Mouse (Mus musculus): Measurements from ENCODE around the gene Vma21-ps. TPM values are rescaled to one million over a fixed set of nuclear protein-coding genes. Genes with fewer than 3 reads are reported as not detected.
A peak's percentile ranks its signal among the peaks of the same experiment; 100 is the strongest.

Vma21-ps gene
- polyA plus RNA-seq, 1 experiment from 2014 or later, result not detected

GRCm38 (mm10) chr4:52461321-52461720 is 35.7 kb downstream of the Vma21-ps start:
- no peak overlapping the region for H3K27ac ChIP-seq (ENCODE audit: low read depth)
- DNase-seq, result no peak
- no peaks in the 10 kb centered on the region for H3K4me1 ChIP-seq (ENCODE audit: insufficient read depth)
- no peaks in the 10 kb centered on the region for H3K27me3 ChIP-seq (ENCODE audit: insufficient read depth, low read length)
- TF ChIP-seq CTCF (IDR thresholded peaks at IDR 0.05; ENCODE audit: low read depth), result no peak
- no peak overlapping the region for H3K4me2 ChIP-seq
- H3K36me3 ChIP-seq (ENCODE audit: insufficient read depth), result peaks cover 69% of the 10 kb centered on the region
- H3K4me3 ChIP-seq (ENCODE audit: low read depth, low read length), result no peak overlapping the region
- peaks cover 2% of the 10 kb centered on the region; the same call in 1 of the 2 replicates for H3K9me3 ChIP-seq (ENCODE audit: low read depth, low read length)
- ATAC-seq (ENCODE audit: insufficient read depth), result no peak
- WGBS, result 87% methylated on average over 5 of the region's 5 CpGs
- no peak overlapping the region for H3K9ac ChIP-seq

- peak; percentile 58 for TF ChIP-seq CTCF (IDR thresholded peaks at IDR 0.05; ENCODE audit: low read depth)
- WGBS, result 90% methylated on average over 1 of the region's 1 CpGs
- ATAC-seq (ENCODE audit: insufficient read depth) (no peak), DNase-seq (peak; percentile 14)
- Histone ChIP-seq H3K4me3 (ENCODE audit: low read depth, low read length) (no peak overlapping the region), H3K36me3 (ENCODE audit: insufficient read depth) (peaks cover 68% of the 10 kb centered on the region), H3K27ac (ENCODE audit: low read depth) (no peak overlapping the region), H3K4me1 (ENCODE audit: insufficient read depth) (no peaks in the 10 kb centered on the region), H3K9ac (no peak overlapping the region), H3K27me3 (ENCODE audit: insufficient read depth, low read length) (no peaks in the 10 kb centered on the region), H3K9me3 (ENCODE audit: low read depth, low read length) (peaks cover 2% of the 10 kb centered on the region; the same call in 1 of the 2 replicates), H3K4me2 (no peak overlapping the region)
Observed at GRCm38 (mm10) chr4:52459726-52460125, 37.3 kb downstream of the Vma21-ps start.

Other genes with a start within 250 kb of the Vma21-ps start
- gene Smc2, start 58.0 kb downstream of the Vma21-ps start, polyA plus RNA-seq (2014; fragmentation: Nextera tagmentation; extraction: Ambion mirVana), result 218 and 222 TPM in 2 replicates
- not detected in 2 replicates for gene Toporsl, start 99.0 kb upstream of the Vma21-ps start, polyA plus RNA-seq (2014; fragmentation: Nextera tagmentation; extraction: Ambion mirVana)